Mouse (Mus musculus) mouse embryonic stem cell (cell line): Measurements from ENCODE around the gene Mrpl51.

Source experiments
- in situ Hi-C, 2 experiments: fragments of 300-500 bp; cut with MboI; formaldehyde crosslinking; loops; 1 replicate in 1 of 2; 3 replicates in 1 of 2; pipeline ENCODE4 v1.14.3; 2019 to 2020; ENCODE audit warnings: low sequenced_read_pairs in 2 of 2, low pct_unique_long_range_greater_than_20kb in 1 of 2, mixed read lengths in 1 of 2; ENCODE audit not compliant: unreplicated experiment in 1 of 2

Gene Mrpl51

DNA sequence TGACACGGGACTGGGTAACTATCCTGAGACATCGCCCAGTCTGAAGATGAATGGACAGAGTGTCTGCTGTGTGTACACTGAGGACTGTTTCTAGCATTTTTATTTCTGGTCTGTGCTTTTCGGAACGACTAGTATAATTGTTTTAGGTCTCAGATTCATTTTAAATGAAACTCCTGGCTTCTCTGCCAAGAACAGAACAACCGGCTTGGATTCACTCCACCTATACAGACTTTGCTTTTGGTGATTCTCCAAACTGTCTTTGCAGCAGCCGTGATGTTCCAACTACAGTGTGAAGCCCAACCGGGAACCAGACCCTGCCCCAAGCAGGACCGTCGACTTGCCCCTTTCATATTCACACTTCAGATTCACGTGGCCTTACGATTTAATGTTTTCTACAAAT, 26.3 kb downstream of the Mrpl51 start:
- in situ Hi-C loops, result loop anchor here in 1 of 2 experiments (5.0 kb wide), 1 partner anchor 44 kb away; no protein-coding TSS in a partner anchor

DNA sequence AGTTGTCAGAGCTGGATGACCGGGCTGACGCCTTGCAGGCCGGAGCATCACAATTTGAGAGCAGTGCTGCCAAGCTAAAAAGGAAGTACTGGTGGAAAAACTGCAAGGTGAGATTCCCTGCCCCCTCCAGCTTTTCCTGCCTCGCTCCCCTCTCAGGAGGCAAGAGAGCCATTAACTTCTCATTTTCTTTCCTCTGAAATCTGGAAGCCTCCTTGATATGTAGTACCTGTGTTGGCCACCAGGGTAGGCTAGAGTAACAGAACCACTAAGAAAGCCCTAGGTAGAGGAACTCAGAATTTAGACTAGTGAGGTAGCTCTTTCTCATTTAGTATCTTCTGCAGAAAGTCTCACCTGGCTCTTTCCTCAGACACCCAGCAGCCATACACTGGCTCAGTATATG, 27.4 kb downstream of the Mrpl51 start:
- in situ Hi-C loops, result loop anchor here in 1 of 2 experiments (5.0 kb wide), 1 partner anchor 43 kb away; no protein-coding TSS in a partner anchor

DNA sequence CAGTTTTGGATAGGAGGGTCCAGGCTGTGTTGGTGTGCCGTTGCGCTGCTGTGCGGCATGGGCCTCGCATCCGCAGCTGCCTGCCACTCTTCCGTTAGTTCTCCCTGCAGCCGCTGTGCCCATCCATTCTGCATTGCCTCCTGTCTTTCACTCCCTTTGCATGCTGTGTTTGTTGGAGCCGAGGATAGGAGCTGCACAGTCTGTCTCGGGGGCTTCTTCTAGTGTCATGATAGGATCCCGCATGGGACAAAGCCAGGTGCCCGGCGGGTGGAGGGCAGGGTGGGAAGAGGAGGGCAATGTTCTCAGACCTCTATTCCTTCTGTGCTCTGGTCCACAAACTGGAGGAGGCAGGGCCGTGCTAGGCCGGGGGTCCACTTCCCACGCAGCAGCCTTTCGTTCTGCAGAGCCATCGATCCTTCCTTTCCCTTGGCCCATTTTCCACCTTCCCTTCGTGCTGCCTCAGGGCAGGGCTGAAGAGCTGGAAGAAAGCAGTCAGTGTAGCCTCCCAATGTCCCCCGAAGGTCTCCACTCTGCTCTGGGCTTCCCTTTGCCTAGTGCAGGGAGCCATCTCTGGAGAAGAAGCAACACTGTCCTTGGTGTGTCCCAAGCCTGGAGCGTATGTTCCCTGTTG, 29.6 kb downstream of the Mrpl51 start:
- in situ Hi-C loops, result no loop called here

DNA sequence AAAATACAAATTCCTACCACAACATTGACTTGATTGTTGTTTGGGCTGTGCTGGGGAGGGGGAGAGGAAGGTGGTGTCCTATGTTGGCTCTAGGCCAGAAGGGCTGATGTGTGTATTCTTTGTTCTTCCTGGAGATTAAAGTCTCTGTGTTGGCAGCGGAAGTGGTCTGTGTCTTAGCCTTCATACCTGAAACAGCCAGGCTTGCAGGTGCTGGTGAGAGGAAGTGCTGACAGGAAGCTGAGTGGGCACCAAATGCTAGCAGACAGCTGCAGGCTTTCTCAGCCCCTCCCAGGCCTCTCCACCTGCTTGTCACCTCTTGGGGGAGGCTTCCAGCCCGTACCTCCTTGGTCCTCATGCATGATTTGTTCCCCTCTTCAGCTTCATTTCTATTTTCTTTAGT, 30.5 kb downstream of the Mrpl51 start:
- in situ Hi-C loops, result no loop called here

- in situ Hi-C loops, result no loop called here
These were observed 31.0 kb downstream of the Mrpl51 start for GRCm38 (mm10) chr6:125222577-125222976.

DNA sequence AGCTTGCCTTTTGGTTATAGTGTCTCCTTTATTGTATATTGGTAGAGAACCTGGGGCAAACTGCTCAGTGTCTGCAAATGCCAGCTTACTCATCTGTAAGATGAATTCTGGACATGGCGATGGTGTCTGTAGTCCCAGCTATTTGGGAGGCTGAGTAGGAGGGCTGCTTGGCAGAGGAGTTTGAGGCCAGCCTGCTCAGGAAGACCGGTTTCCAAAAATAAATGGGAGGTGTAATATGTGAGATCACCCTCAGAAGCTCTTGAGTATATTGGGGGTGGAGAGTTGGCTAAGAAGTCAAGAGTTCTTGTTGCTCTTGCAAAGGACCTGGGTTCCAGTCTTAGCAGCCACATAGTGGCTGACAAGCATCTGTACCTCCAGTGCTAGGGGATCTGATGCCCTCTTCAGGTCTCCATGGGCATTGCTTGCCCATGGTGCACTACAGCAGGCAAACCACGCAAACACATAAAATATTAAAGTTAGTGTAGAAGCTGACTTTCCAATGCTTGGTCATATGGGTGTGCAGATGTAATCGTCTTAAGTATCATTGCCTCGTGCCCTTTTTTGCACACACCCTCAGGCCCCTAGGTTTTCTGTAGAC, 34.0 kb downstream of the Mrpl51 start:
- in situ Hi-C loops, result no loop called here

DNA sequence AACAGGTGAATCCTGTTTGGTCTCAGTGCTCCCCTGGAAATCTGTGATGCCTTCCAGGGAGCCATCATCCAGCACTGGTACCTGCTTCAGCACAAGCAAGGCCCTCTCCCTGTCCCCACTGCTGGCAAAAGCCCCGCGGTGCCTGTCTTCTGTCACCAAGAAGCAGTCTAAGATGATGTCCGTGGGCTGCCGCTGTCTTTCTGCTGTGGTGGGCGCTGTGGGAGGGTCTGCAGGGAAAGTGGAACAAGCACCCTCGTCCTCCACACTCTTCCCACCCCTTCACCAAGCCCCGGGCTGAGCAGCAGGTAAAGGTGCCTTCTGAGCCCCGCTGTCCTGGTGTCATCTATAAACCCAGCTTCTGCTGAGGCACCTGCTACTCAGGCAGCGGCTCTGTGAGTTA, 39.0 kb downstream of the Mrpl51 start:
- in situ Hi-C loops, result no loop called here

DNA sequence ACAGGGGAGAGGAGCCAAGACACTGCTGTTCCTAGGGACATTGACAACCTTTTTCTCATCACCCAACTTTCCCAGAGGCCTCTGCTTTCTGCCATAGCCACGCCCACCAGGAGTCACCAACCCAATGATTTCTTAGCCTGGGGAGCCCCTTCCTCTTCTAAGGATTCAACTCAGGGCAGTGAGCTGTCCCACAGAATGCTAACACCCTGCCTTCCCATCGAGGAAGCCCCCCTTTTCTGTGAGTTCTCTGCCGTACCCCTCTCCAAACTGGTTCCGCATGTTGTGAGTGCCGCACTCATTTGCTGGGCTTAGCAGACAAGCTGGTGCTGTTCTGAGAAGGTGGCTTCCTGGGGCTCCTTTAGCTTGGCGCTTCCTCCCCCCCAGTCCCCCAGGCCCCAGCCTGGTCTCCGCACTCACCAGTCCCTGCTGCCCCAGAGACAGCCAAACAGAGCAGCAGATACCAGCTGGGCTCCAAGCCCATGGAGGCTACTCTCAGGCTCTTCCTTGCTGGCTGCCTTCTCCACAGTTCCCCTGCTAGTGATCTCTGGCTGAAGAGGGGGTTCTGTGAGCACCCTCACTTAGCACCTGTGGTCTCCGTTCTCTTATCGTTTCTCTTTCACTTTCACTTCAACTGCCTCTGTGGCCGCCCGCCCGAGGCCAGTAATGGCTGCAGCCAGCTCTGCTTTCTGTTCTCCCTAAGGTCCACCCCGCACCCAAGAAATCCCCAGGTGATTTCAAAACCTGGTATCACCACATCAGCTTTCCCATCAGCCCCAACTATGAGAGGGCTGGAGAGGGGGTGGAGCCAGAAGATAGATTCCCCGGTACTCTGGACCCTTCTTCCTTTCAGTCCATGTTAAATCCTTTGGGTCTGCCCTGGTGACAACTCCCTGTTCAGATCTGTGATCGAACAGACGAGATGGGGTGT, 39.8 kb downstream of the Mrpl51 start, which contains the start of gene Tapbpl:
Tapbpl (minus strand) TSS at position 744 of the 928 bp plus-strand sequence.
- in situ Hi-C loops, result no loop called here

GRCm38 (mm10) chr6:125232045-125232437, 40.4 kb downstream of the Mrpl51 start:
- in situ Hi-C loops, result no loop called here

DNA sequence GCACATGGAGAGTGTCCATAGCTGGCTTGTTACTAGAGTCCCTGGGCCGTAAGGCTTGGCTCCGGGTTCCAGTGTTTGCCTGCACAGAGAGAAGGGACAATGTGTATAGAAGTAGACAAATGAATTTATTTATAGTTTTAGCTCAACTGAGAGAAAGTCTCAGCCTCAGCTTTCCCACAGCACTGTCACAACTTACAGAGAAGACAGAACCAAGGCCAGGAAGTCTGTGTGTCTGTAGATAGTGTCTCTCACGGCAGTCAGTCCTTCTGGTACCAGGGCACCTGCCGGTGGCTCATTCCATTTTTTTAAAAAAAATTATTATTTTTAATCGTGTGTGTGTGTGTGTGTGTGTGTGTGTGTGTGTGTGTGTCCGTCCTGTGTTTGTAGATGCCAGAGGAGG, 40.9 kb downstream of the Mrpl51 start:
- in situ Hi-C loops, result no loop called here

- in situ Hi-C loops, result no loop called here
These were observed 42.4 kb downstream of the Mrpl51 start for GRCm38 (mm10) chr6:125233816-125234519.

DNA sequence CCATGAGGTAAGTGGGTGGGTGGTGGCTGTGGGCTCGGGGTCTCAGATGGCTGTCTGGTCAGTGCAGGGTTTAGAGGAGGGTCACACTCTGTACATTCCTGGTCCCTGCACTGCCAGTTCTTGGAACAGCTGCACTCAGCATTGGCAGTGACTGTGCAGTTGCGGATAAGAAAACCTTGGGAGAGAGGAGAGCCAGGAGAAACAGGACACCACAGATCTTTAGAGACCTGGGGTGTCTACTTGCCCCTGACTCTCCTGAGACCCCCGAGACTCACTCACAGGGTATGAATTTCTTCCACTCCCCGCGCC, 42.9 kb downstream of the Mrpl51 start:
- in situ Hi-C loops, result no loop called here

DNA sequence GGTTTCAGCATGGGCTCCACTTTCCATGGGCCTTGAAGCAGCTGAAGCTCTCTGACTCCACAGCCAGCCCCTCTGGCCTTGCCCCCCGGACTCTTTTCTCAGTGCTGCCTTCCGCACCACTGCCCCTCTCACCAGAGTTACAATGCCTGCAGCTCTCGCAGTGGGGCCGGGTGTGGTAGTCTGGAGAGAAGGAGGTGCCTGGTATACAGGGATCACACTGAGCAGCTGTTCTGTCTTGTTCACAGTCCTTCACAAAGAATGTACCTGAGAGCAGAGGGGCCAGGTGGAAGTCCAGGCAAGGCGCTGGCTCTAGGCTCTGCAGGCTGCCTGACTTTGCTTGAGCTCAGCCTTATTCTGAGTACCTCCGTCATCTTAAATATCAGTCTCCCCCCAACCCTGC, 44.7 kb downstream of the Mrpl51 start:
- in situ Hi-C loops, result no loop called here

- in situ Hi-C loops, result no loop called here
These were observed 45.2 kb downstream of the Mrpl51 start, which contains the start of gene Cd27 for GRCm38 (mm10) chr6:125236782-125237181. Gene Cd27, minus strand, starts transcription at chr6:125237010.

DNA sequence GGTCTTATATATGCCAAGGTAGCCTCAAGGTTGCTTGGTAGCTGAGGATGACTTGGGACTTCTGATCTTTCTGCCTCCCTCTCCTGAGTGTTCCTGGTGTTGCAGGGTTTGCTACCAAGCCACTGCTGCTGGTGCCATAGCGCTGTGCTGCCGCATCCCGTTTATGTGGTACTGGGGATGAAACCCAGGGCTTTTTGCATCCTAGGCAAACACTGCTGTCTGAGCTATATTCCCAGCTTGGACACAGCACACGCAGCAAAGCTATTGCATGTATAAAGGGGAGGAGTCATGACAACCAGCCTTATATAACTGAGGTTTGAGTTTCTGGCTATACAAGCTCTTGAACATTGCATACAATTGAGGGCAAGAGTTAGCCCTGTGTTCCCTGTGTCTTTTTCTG, 45.8 kb downstream of the Mrpl51 start:
- in situ Hi-C loops, result no loop called here

GRCm38 (mm10) chr6:125238396-125238795, 46.8 kb downstream of the Mrpl51 start:
- in situ Hi-C loops, result no loop called here

GRCm38 (mm10) chr6:125239547-125239946, 47.9 kb downstream of the Mrpl51 start:
- in situ Hi-C loops, result no loop called here

GRCm38 (mm10) chr6:125240617-125241016, 49.0 kb downstream of the Mrpl51 start:
- in situ Hi-C loops, result no loop called here

GRCm38 (mm10) chr6:125241566-125241965, 50.0 kb downstream of the Mrpl51 start:
- in situ Hi-C loops, result no loop called here
